ENCODE assay signal across 11 mouse cellular contexts in the genomic region with DNA sequence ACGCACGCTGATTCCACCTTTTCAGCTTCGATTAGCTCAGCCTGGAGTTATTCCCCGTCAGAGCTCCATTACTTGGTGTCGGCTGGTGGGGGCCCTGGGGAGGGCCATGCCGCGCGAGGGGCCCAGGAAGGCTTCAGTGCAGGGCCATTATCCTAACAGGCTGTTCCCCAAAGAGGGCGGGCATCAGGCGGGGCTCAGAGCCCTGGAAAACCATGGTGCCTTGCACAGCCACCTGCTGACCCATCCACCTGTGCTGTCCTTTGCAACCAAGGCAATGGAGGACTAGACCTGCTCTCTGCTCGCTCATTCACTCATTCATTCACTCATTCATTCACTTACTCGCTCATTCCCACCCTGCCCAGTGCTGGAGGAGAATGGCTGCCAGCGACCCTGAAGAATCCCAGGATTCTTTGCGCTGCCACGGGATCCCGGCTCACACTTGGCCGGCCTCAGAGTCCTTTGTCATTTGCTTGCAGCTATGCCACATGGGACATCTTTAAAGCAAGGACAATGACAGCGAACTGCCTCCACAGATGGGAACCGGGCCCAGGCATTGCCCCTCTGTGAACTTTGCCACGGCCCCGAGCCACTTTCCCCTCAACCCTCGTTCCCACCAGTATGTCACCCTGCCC.
A peak's percentile ranks its signal among the peaks of the same experiment; 100 is the strongest.
DNase-seq lines count a peak whose midpoint lies in the region; ATAC-seq and TF ChIP-seq lines count a peak whose summit lies in the region.
"Had no signal": no experiment of that assay in that cellular context is flagged by ENCODE, and none has a peak within 500 bp of the region (broad histone marks: within the 10 kb centered on the region; RNA-seq: fewer than 3 reads in every experiment).

No protein-coding gene starts in this region.

- H3K27ac ChIP-seq in forebrain, embryonic 15.5 days (replicated peaks) = no peak overlapping the region
- H3K27ac ChIP-seq in midbrain, embryonic 10.5 days (replicated peaks) = peak overlapping the region; percentile 87
- no peak overlapping the region for H3K27ac ChIP-seq in layer of hippocampus, adult 2 months
- H3K27ac ChIP-seq: heart, embryonic 10.5 days; limb, embryonic 15.5 days had no signal

- peak overlapping the region; percentile 66 for H3K4me3 ChIP-seq in E14TG2a.4 (replicated peaks; ENCODE audit: low read length)
- peak overlapping the region; percentile 11 for H3K4me3 ChIP-seq in forebrain, embryonic 15.5 days
- H3K4me3 ChIP-seq in midbrain, embryonic 10.5 days = peak overlapping the region; percentile 36
- no peak overlapping the region for H3K4me3 ChIP-seq in layer of hippocampus, adult 2 months
- H3K4me3 ChIP-seq: heart, embryonic 10.5 days; limb, embryonic 15.5 days had no signal

- no peak for TF ChIP-seq CTCF in E14TG2a.4 (conservative IDR thresholded peaks at IDR 0.05; ENCODE audit: low read length)
- TF ChIP-seq CTCF in layer of hippocampus, adult 2 months (conservative IDR thresholded peaks at IDR 0.05) = no peak

- DNase-seq in cerebellum, postnatal 25 days = peak; percentile 39 to 41
- DNase-seq in midbrain, embryonic 10.5 days (ENCODE audit: low spot score) = peak; percentile 52
- DNase-seq in thymus, postnatal 14 days = no peak
- DNase-seq in spleen, adult 18-20 months = no peak
- no peak for DNase-seq in layer of hippocampus, adult 2 months (ENCODE audit: low spot score in 2 of 2)
- no peak for DNase-seq in left cerebral cortex, postnatal 36 days (ENCODE audit: low spot score in 2 of 2)
- DNase-seq: thymus, postnatal 25 days had no signal

- intact Hi-C loops in left cerebral cortex, postnatal 36 days (cut with DNase I) = no loop called here

- H3K9me3 ChIP-seq in E14TG2a.4 (ENCODE audit: low read length) = no peaks in the 10 kb centered on the region
- no peaks in the 10 kb centered on the region for H3K9me3 ChIP-seq in forebrain, embryonic 15.5 days
- no peaks in the 10 kb centered on the region for H3K9me3 ChIP-seq in midbrain, embryonic 10.5 days (replicated peaks)
- H3K9me3 ChIP-seq: heart, embryonic 10.5 days; limb, embryonic 15.5 days had no signal

- 0 out of 2 replicates have a peak, but pooled peaks have one; percentile 35 for ATAC-seq in forebrain, embryonic 15.5 days (replicated peaks)

- peaks cover 99% of the 10 kb centered on the region for H3K36me3 ChIP-seq in E14TG2a.4 (ENCODE audit: insufficient read depth, low read length)
- H3K36me3 ChIP-seq in forebrain, embryonic 15.5 days = no peaks in the 10 kb centered on the region
- H3K36me3 ChIP-seq in midbrain, embryonic 10.5 days = no peaks in the 10 kb centered on the region
- H3K36me3 ChIP-seq: heart, embryonic 10.5 days; limb, embryonic 15.5 days had no signal

- H3K9ac ChIP-seq in forebrain, embryonic 15.5 days (replicated peaks) = peak overlapping the region; percentile 21; the same call in 1 of the 2 replicates
- H3K9ac ChIP-seq: limb, embryonic 15.5 days had no signal

- H3K4me1 ChIP-seq in E14TG2a.4 (replicated peaks; ENCODE audit: low read depth, low read length) = peaks cover 96% of the 10 kb centered on the region
- peaks cover 13% of the 10 kb centered on the region for H3K4me1 ChIP-seq in forebrain, embryonic 15.5 days
- H3K4me1 ChIP-seq in midbrain, embryonic 10.5 days = peaks cover 46% of the 10 kb centered on the region

- H3K27me3 ChIP-seq in E14TG2a.4 (ENCODE audit: insufficient read depth, low read length) = no peaks in the 10 kb centered on the region
- H3K27me3 ChIP-seq in forebrain, embryonic 15.5 days = 0 out of 2 replicates have a peak, but pooled peaks cover 8% of the 10 kb centered on the region
- H3K27me3 ChIP-seq in midbrain, embryonic 10.5 days (ENCODE audit: low read depth, poor library complexity, severe bottlenecking) = peaks cover 39% of the 10 kb centered on the region

- 28% methylated on average over 22 of the region's 22 CpGs for WGBS in forebrain, embryonic 15.5 days
- WGBS in midbrain, embryonic 10.5 days = 34% methylated on average over 22 of the region's 22 CpGs

- peak overlapping the region; percentile 23 for H3K4me2 ChIP-seq in forebrain, embryonic 15.5 days (replicated peaks)
- H3K4me2 ChIP-seq: limb, embryonic 15.5 days had no signal

Comparison
In these comparisons a context has a peak if more than half of its experiments do, and no peak if none do; other contexts are left out.
1. DNase-seq: peak in cerebellum, postnatal 25 days (2 of 2) and midbrain, embryonic 10.5 days (single experiment); none in thymus, postnatal 14 days (single experiment), spleen, adult 18-20 months (0 of 2), layer of hippocampus, adult 2 months (0 of 2) and left cerebral cortex, postnatal 36 days (0 of 2).